Mouse (Mus musculus): Measurements from ENCODE around the gene Gm11444. TPM values are rescaled to one million over a fixed set of nuclear protein-coding genes. Genes with fewer than 3 reads are reported as not detected.

Gene Gm11444
- polyA plus RNA-seq, 1 experiment from 2014 or later: not detected

DNA sequence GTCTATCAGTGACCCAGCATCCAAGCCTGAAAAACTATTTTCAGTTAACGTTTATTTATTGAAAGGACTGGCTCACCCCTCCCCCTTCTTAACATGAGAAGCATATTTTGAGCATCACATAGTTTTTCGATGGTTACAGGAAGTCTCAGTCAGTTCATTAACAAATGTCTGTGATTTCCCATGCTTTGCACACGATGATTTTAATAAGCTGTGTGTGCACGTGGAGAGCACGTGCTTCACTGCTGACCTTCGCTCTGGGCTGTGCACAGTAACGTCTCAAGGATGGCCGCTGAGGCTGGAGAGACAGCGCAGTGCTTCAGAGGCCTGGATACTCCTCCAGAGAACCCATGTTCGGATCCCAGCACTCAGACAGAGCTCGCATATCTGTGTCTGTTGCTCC is 42.8 kb downstream of the Gm11444 start:
- DNase-seq (ENCODE audit: low spot score): no peak
- Histone ChIP-seq H3K4me2 (ENCODE audit: low read depth, severe bottlenecking) (no peak overlapping the region), H3K9me3 (ENCODE audit: control insufficient read depth, low read length) (no peaks in the 10 kb centered on the region), H3K36me3 (ENCODE audit: control insufficient read depth, insufficient read depth, low read length) (no peaks in the 10 kb centered on the region), H3K27ac (replicated peaks; ENCODE audit: low read depth, low read length) (no peak overlapping the region), H3K4me3 (ENCODE audit: low read depth, low read length) (no peak overlapping the region), H3K9ac (ENCODE audit: low read length) (no peak overlapping the region), H3K27me3 (ENCODE audit: control insufficient read depth, insufficient read depth, low read length) (no peaks in the 10 kb centered on the region), H3K4me1 (ENCODE audit: control insufficient read depth, insufficient read depth, low read length) (peaks cover 5% of the 10 kb centered on the region; the same call in 1 of the 2 replicates)
- no peak for ATAC-seq (ENCODE audit: insufficient number of reproducible peaks, low FRiP score, low TSS enrichment, low read depth)
- 83% methylated on average over 11 of the region's 11 CpGs for WGBS

DNA sequence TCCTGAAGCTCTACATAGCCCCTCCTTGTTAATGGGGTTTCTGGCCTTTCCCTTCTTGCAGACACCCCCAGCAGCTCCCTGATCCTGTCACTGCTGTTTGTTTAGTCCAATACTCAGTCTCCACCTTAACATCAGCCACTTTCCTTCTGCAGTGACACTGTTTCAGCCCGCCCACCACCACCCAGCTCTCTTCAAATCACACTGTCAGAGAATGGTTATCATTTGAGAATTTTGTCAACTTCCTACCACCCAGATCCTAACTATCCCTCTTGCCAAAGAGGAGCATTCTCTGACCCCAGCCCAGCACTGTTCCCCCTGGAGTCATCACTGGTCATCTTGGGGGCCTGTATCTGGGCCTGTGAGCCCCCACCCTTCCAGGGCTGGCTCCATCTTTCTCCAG is 44.4 kb downstream of the Gm11444 start:
- Histone ChIP-seq H3K27me3 (ENCODE audit: control insufficient read depth, insufficient read depth, low read length) (no peaks in the 10 kb centered on the region), H3K4me1 (ENCODE audit: control insufficient read depth, insufficient read depth, low read length) (peaks cover 3% of the 10 kb centered on the region; the same call in 1 of the 2 replicates), H3K9me3 (ENCODE audit: control insufficient read depth, low read length) (no peaks in the 10 kb centered on the region), H3K36me3 (ENCODE audit: control insufficient read depth, insufficient read depth, low read length) (no peaks in the 10 kb centered on the region), H3K9ac (ENCODE audit: low read length) (no peak overlapping the region), H3K27ac (replicated peaks; ENCODE audit: low read depth, low read length) (no peak overlapping the region), H3K4me3 (ENCODE audit: low read depth, low read length) (no peak overlapping the region), H3K4me2 (ENCODE audit: low read depth, severe bottlenecking) (no peak overlapping the region)
- no peak for DNase-seq (ENCODE audit: low spot score)
- WGBS: 82% methylated on average over 1 of the region's 1 CpGs
- ATAC-seq (ENCODE audit: insufficient number of reproducible peaks, low FRiP score, low TSS enrichment, low read depth): no peak

DNA sequence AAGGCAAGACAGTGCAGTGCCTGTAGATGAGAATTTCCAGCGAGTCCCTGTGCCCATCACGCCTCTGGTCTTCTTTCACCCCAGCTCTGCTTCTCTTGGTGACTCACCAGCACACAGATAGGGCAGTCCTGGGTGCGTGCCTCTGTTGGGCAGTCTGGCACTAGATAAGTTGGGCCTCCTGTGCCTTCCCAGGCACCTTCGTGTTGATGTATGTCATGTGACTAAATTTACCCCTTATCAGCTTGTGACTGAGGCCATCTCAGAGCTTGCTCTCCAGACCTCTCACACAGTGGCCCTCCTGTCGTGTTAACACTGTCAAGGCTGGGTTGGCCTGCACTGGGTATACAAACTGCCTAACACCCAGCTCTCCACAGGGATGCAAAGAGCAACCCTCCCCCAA is 46.1 kb downstream of the Gm11444 start:
- no peak overlapping the region for H3K4me3 ChIP-seq (ENCODE audit: low read depth, low read length)
- no peak for ATAC-seq (ENCODE audit: insufficient number of reproducible peaks, low FRiP score, low TSS enrichment, low read depth)
- no peaks in the 10 kb centered on the region for H3K9me3 ChIP-seq (ENCODE audit: control insufficient read depth, low read length)
- H3K4me2 ChIP-seq (ENCODE audit: low read depth, severe bottlenecking): no peak overlapping the region
- H3K27ac ChIP-seq (replicated peaks; ENCODE audit: low read depth, low read length): no peak overlapping the region
- DNase-seq (ENCODE audit: low spot score): no peak
- H3K4me1 ChIP-seq (ENCODE audit: control insufficient read depth, insufficient read depth, low read length): peaks cover 8% of the 10 kb centered on the region; the same call in 1 of the 2 replicates
- H3K9ac ChIP-seq (ENCODE audit: low read length): no peak overlapping the region
- peaks cover 6% of the 10 kb centered on the region; the same call in 1 of the 2 replicates for H3K27me3 ChIP-seq (ENCODE audit: control insufficient read depth, insufficient read depth, low read length)
- no peaks in the 10 kb centered on the region for H3K36me3 ChIP-seq (ENCODE audit: control insufficient read depth, insufficient read depth, low read length)
- WGBS: 67% methylated on average over 5 of the region's 5 CpGs

DNA sequence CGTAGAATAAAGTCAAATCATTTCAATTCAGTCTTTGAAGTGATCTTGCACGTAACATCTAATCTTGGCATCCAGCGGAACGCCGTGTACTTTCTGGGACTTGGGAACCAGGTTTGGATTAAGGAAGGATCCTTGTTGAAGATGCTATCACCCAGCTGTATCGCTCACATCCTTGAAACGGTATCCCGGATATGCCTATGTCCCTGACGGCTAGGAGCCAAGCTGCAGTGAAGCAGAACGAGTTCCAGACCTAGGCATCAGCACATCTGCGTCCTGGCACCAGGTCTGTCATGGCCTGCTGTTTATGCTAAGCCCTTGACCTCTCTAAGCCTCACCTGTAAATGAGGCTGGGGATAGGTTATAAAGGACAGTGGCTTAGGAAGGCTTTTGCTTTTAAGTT is 49.8 kb downstream of the Gm11444 start:
- 38% methylated on average over 11 of the region's 11 CpGs for WGBS
- ATAC-seq (ENCODE audit: insufficient number of reproducible peaks, low FRiP score, low TSS enrichment, low read depth) (no peak), DNase-seq (ENCODE audit: low spot score) (no peak)
- no peaks in the 10 kb centered on the region for H3K9me3 ChIP-seq (ENCODE audit: control insufficient read depth, low read length)
- no peak overlapping the region for H3K9ac ChIP-seq (ENCODE audit: low read length)
- H3K4me2 ChIP-seq (ENCODE audit: low read depth, severe bottlenecking): no peak overlapping the region
- no peak overlapping the region for H3K27ac ChIP-seq (replicated peaks; ENCODE audit: low read depth, low read length)
- no peaks in the 10 kb centered on the region for H3K36me3 ChIP-seq (ENCODE audit: control insufficient read depth, insufficient read depth, low read length)
- H3K27me3 ChIP-seq (ENCODE audit: control insufficient read depth, insufficient read depth, low read length): peaks cover 7% of the 10 kb centered on the region; the same call in 1 of the 2 replicates
- H3K4me3 ChIP-seq (ENCODE audit: low read depth, low read length): no peak overlapping the region
- peaks cover 6% of the 10 kb centered on the region; the same call in 1 of the 2 replicates for H3K4me1 ChIP-seq (ENCODE audit: control insufficient read depth, insufficient read depth, low read length)

DNA sequence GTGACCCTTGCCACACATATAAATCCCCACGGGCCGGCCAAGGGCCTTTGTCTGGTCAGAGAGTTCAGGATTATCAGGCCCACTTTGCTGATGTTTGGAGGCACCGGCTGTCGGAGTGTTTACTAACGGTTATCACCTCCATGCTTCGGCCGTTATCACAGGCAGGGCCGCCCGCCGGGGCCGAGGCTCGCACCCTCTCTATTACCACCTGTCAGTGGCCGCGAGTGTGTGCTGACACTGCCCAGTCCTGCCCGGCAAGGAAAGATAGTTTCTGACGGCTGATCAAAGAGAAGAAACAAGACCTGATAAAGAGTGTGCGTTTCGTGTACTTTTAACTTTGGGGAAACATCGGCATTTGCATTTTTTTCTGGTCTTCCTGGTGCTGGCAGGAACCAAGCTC is 50.3 kb downstream of the Gm11444 start:
- H3K9me3 ChIP-seq (ENCODE audit: control insufficient read depth, low read length): no peaks in the 10 kb centered on the region
- 4% methylated on average over 19 of the region's 19 CpGs for WGBS
- no peak overlapping the region for H3K9ac ChIP-seq (ENCODE audit: low read length)
- H3K4me3 ChIP-seq (ENCODE audit: low read depth, low read length): no peak overlapping the region
- H3K27ac ChIP-seq (replicated peaks; ENCODE audit: low read depth, low read length): no peak overlapping the region
- H3K4me2 ChIP-seq (ENCODE audit: low read depth, severe bottlenecking): 0 out of 2 replicates have a peak overlapping the region, but pooled peaks have one; percentile 3
- no peaks in the 10 kb centered on the region for H3K36me3 ChIP-seq (ENCODE audit: control insufficient read depth, insufficient read depth, low read length)
- peaks cover 6% of the 10 kb centered on the region; the same call in 1 of the 2 replicates for H3K4me1 ChIP-seq (ENCODE audit: control insufficient read depth, insufficient read depth, low read length)
- peaks cover 7% of the 10 kb centered on the region; the same call in 1 of the 2 replicates for H3K27me3 ChIP-seq (ENCODE audit: control insufficient read depth, insufficient read depth, low read length)
- DNase-seq (ENCODE audit: low spot score) (peak; percentile 58), ATAC-seq (ENCODE audit: insufficient number of reproducible peaks, low FRiP score, low TSS enrichment, low read depth) (no peak)

DNA sequence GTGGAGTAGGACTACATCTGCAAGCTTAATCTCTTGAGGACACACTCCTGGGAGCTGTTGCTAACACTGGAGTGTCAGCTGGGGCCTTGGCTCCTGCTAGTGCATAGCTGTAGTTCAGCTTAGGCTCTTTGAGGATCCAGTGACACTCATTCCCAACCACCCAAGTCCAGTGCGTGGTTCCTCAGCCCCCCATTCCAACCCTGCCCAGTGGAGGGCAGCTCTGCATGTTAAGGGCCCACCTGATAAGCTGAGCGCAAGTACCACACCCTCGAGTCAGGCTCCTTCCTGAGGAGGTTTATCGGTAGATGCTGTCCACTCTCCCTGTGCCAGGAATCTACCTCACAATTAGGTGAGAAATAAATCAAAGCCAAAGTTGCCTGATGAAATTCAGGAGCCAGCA is 50.7 kb downstream of the Gm11444 start:
- no peak overlapping the region for H3K4me3 ChIP-seq (ENCODE audit: low read depth, low read length)
- peaks cover 7% of the 10 kb centered on the region; the same call in 1 of the 2 replicates for H3K27me3 ChIP-seq (ENCODE audit: control insufficient read depth, insufficient read depth, low read length)
- ATAC-seq (ENCODE audit: insufficient number of reproducible peaks, low FRiP score, low TSS enrichment, low read depth) (no peak), DNase-seq (ENCODE audit: low spot score) (no peak)
- H3K9ac ChIP-seq (ENCODE audit: low read length): no peak overlapping the region
- no peak overlapping the region for H3K27ac ChIP-seq (replicated peaks; ENCODE audit: low read depth, low read length)
- peaks cover 6% of the 10 kb centered on the region; the same call in 1 of the 2 replicates for H3K4me1 ChIP-seq (ENCODE audit: control insufficient read depth, insufficient read depth, low read length)
- no peaks in the 10 kb centered on the region for H3K9me3 ChIP-seq (ENCODE audit: control insufficient read depth, low read length)
- H3K36me3 ChIP-seq (ENCODE audit: control insufficient read depth, insufficient read depth, low read length): no peaks in the 10 kb centered on the region
- WGBS: 23% methylated on average over 4 of the region's 4 CpGs
- H3K4me2 ChIP-seq (ENCODE audit: low read depth, severe bottlenecking): 0 out of 2 replicates have a peak overlapping the region, but pooled peaks have one; percentile 3

Other genes with a start within 250 kb of the Gm11444 start
- gene Tbx2, start 17.8 kb downstream of the Gm11444 start, polyA plus RNA-seq (2014; fragmentation: Nextera tagmentation; extraction: Ambion mirVana): 11.3 and 14.9 TPM in 2 replicates
- gene Tbx4, start 36.1 kb upstream of the Gm11444 start, polyA plus RNA-seq (2014; fragmentation: Nextera tagmentation; extraction: Ambion mirVana): 36.3 and 36.7 TPM in 2 replicates